Mouse (Mus musculus) ovary, adult 18-20 months (tissue): ENCODE measurements around the gene Cyp2s1.
A peak's percentile ranks its signal among the peaks of the same experiment; 100 is the strongest.
"Not testable (repeated sequence)": the region's sequence is repeated elsewhere in the genome, so short reads cannot be mapped to it uniquely, and the experiment has no call there.

Experiments
- DNase-seq: peaks from one replicate; pipeline ENCODE4 v3.0.0; 2022; ENCODE audit warnings: low spot score, mixed read lengths

Gene Cyp2s1

DNA sequence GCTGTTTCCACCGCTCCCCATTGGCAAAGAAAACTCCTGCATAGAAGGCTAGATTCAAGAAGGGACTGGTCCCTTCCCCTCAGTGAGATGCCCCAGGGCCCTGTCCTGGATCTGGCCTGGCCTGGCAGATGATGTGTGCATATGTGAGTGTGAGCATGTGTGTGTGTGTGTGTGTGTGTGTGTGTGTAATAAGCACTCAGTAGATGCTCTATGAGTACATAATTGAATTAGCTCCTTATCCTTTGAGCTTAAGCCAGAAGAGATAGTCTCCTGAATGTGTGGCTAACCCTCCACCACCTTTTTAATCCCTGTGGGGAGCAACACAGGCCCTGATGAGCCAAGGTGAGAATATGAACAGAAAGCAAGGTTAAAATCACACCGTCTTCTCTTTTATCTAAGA is 5.0 kb downstream of the Cyp2s1 start:
- DNase-seq, result no peak

DNA sequence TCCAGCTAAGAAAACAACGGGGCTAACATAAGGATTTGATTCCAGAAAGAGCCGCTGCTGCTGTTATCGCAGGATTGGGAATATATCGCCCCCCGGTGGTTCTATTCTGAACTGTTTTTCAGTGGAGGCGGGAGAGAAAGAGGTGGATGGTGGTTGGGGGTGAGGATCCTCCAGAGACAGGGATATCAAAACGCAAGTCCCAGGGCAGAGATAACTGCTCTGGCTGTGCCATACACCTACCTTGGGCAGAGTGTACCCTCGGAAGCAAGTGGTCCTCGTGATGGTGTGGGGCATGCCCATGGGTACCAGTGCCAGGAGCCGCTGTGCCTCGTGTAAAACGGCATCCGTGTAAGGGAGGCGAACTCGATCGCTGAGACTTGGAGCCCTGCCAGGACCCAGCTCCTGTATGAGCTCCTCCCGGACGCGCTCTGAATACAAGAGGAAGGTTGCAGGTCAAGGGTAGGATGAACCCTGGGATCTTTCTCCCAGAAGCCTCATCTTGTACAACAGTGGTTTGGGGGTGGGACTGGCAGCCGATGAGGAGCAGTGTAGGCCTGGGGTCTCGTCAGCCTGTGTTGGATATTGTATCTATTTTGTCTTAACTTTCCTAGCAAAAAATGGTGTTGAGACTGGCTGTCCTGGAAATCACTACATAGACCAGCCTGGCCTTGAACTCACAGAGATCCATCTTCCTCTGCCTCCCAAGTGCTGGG is 10.9 kb downstream of the Cyp2s1 start:
- DNase-seq, result peak; percentile 59

DNA sequence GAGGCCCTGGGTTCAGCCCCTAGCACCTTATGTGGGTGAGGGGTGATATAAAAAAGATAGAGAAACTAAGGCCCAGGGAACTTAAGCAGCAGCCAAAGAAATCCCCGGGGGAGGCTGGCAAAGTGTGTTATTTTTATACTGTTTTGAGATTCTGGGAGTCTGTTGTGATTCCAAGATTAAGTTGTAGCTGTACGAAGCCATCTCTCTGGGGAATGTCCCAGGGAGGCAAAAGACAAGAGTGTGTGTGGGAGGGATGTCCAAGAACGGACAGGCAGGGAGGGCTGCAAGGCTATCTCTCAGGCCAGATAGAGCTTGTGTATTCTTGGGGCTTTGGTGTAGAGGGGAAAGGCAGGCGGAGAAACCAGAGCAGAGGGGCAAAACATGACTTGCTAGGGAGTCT is 11.9 kb downstream of the Cyp2s1 start:
- DNase-seq, result peak; percentile 60

DNA sequence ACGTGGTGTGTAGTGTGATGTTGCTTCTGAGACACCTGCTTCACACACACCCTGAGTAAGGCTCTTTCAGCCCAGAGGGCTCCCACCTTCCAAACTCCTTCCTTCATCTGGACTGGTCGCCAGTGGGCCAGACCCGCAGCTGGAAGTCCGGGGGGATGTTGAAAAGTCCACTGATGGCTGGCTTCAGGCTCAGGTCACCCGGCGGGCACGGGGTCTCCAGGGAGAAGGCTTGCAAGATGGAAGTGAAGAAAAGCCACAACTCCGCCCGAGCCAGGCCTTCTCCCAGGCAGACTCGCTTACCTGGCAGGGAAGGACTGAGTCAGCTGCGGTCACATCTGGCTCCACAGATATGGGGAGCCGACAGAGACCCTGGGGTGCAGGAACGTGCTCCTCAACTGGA is 13.3 kb downstream of the Cyp2s1 start:
- DNase-seq, result no peak

GRCm38 (mm10) chr7:25802241-25803125 is 14.2 kb downstream of the Cyp2s1 start:
- DNase-seq, result peak; percentile 77

DNA sequence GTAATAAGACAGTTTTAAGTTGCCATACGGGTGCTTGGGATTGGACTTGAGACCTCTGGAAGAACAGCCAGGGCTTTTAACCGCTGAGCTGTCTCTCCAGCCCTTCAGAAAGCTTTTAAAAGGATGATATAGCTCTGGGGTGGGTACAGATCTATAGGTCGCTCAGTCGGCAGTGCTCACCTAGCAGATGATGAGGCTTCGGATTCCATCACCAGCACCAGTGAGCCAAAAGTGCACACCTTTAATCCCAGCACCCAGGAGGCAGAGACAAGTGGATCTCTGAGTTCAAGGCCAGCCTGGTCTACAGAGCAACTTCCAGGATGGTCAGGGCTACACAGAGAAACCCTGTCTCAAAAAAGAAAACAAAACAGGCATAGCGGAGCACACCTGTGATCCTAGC is 15.7 kb downstream of the Cyp2s1 start:
- no peak for DNase-seq

- no peak for DNase-seq
Observed at GRCm38 (mm10) chr7:25799369-25799768, 17.3 kb downstream of the Cyp2s1 start.

- DNase-seq, result no peak
Observed at GRCm38 (mm10) chr7:25798540-25798939, 18.2 kb downstream of the Cyp2s1 start.

DNA sequence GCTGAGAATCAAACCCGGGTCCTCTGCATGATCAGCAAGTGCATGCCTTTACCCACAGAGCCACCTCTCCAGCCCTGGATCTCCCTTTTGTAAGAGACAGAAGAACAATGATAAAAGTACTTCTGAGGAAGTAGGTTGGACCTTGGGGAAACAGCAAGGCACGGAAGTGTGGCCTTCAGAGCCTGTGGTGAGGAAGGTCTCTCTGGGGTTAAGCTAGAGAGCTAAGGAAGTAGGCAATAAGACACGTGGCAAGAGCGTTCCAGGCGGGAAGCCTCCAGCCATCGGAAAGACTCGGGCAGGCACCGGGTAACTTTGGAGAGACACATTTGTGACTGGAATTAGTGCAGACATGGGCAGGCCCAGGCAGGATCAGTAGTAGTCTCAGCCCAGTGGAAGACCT is 21.9 kb downstream of the Cyp2s1 start:
- no peak for DNase-seq

DNA sequence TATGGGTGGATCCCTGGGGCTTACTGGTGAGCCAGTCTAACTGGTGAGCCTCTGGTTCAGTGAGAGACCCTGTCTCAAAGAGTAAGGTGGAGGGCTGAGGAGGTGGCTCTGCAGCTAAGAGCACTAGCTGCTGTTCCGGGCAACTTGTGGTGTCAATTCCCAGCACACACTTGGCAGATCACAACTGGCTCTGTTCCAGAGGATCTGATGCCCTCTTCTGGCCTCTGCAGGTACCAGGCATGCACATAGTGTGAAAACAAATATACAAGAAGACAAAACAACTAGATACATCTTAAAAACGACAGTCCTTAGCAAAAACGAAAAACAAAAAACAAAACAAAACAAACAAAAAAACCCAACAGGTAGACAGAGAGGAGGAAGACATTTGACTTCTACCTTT is 23.0 kb downstream of the Cyp2s1 start:
- DNase-seq, result no peak

DNA sequence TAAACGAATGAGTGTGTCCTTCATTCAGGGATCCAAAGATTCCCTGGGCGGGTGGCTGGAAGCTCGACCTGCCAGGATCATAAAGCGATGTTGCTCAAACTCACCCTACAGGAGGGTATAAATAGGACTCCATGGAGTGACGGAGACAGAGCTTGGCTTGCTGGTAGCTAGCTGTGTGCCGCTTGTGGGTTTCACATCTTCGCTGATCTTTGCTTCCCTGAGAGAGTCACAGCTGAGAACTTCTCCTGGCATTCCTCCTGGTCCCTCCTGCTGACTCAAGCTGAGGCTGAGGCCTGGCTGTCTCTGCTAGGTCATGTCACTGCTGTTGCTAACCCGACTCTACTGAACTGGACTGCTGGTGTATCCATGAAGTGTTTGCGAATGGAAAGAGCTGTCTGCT is 23.7 kb downstream of the Cyp2s1 start:
- not testable (repeated sequence) for DNase-seq

GRCm38 (mm10) chr7:25790615-25791014 is 26.1 kb downstream of the Cyp2s1 start:
- no peak for DNase-seq

DNA sequence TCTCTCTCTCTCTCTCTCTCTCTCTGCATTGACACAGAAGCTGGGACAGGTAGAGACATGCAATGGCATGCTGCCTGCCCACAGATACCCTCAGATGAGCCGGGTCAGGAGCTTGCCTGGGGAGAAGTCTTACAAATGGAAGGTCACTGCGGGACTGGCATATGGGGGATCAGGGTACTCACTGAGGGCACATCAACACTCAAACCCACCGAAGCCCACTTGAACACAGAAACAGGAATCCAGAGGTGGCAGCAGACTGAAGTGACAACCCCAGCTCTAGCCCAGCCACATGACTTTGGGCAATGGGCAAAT is 27.6 kb downstream of the Cyp2s1 start:
- DNase-seq, result no peak

DNA sequence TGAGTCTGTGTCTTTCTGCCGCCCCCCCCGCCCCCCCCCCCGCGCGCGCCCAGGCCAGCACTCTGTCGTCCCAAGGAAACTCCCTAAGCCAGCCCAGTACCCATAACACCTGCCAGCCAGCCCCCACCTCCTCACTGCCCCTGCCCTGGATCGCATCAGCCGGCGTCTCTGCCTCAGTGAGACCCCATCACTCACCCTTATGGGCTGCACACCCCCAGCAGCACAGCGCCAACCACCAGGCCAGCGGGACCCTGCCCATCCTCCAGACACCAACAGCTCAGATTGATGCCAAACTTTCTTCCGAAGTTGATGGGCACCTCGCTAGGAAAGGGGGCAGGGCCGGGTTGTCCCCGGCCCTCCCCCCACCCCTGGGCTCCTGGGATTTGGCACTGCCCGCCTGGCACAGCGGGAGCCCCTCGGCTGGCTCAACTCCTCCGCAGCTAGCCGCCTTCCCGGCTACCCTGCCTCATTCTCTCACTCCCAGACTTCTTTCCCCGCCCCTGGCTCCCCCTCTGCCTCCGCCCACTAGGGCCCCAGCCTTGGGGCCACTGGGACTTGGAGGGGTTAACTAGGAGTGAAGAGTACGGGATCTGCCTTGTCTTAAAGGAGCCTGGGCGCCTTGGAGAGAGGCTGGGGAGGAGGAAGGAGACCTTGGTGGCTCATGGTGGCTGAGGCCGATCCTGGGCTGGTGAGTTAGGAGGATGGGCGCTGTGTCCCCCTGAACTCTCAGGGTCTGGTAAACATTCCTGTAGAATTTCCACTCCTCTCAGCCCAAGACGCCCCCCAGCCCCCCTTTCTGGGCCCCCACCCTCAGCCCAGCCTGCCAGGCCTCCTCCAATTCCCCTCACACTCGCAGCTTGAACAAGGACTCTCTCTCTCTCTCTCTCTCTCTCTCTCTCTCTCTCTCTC is 28.2 kb downstream of the Cyp2s1 start, which contains the start of gene Axl:
Axl (minus strand) TSS at position 486 of the 909 bp plus-strand sequence.
- peak; percentile 84 for DNase-seq

GRCm38 (mm10) chr7:25787456-25788219 is 29.1 kb downstream of the Cyp2s1 start:
- no peak for DNase-seq

DNA sequence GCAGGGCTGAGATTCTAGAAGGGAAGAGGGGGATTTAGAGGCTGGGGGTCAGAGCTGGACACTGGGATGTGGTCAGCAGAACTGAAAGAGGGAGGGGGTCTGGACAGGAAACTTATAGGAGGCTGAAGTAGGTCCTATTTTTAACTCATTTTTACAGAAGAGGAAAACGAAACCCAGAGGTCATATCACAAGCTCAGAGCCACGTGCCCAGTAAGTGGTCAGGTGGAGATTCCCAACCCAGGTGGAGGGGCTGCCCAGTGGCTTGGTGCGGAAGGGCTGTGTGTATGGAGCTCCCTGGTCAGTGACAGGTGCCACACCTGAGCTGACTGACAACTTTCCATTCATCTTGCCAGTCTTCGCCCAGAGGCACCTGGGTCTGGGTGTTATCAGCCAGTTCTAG is 29.7 kb downstream of the Cyp2s1 start:
- DNase-seq, result no peak

DNA sequence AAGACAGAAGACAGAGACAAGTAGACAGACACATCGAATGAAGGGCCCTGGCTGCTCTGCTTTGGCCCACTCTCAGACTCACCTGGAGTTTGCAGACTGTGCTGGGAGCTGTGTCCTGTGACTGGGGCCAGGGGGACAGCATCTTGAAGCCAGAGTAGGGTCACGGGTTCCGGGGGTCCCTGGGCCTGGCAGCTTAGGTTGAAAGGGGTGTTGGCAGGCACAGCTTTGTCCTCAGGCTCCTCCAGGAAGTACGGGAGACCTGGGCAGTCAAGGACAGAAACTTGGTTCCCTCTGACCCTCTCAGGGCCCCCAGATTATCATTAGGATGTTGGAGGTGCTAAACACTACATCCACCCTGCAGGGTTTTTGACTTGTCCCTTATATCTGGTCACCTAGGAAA is 31.0 kb downstream of the Cyp2s1 start:
- no peak for DNase-seq

- DNase-seq, result no peak
Observed at GRCm38 (mm10) chr7:25784808-25785207, 31.9 kb downstream of the Cyp2s1 start.

DNA sequence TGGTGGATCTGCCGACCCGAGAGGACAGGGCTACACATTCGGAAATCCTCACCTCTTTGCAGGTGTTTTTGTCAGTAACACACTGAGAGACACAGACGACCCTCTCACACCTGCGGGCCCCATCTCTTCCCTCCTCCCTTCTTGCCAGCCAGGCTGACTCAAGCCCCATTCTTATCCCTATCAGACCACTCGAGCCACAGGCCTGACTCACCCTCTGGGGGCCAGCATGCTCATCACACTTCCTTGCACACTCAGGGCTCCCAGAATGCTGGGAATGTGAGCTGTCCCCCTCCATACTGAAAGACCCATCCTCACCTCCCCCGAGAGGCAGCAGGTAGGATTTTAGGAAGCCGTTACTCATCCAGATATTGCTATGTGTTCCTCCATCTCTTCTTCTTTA is 33.0 kb downstream of the Cyp2s1 start:
- DNase-seq, result no peak

- DNase-seq, result no peak
Observed at GRCm38 (mm10) chr7:25782744-25783143, 34.0 kb downstream of the Cyp2s1 start.

DNA sequence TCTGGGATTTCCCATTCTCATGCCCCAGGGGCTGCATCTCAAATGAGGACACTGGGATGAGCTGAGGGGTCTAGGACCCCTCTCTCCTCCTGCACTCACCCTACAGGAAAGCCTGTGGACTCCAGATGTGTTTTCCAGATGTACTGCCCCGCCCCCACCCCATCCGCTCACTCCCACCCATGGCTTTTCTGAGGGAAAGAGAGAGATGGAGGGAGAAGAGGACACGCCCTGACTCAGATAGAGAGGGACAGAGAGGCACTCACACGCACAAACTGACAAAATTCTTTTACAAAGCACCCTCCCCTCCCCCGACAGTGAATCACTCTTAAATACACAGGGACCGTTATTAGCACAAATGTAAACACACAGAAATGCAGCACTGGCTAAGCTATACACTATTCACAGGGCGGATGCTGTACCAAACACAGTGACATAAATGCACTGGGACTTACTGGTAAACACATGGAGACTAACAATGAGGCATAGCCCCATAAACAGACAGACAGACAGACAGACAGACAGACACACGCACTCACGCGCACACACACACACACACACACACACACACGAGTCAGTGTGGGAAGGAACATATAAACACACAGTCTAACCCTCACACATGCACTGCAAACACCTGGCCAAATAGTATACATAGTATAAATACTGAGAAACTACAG is 34.6 kb downstream of the Cyp2s1 start:
- DNase-seq, result no peak
